Mouse (Mus musculus) small intestine, adult 2 months (tissue): ENCODE data around the gene Dennd2a.

Experiments used
- CTCF ChIP-seq: fragments of 200-500 bp; IDR thresholded peaks from 2 replicates; pipeline ENCODE4 v1.5.1; 2012; ENCODE audit warnings: low read depth, mild to moderate bottlenecking, control low read depth, inconsistent platforms, low read length, moderate library complexity, mixed read lengths; ENCODE audit not compliant: insufficient replicate concordance, insufficient read length; ENCODE audit errors: extremely low read depth
- POLR2A ChIP-seq: fragments of 200-500 bp; IDR thresholded peaks from 2 replicates; pipeline ENCODE4 v1.6.1; 2012; ENCODE audit warnings: low read depth, mild to moderate bottlenecking, control low read depth, inconsistent platforms, low read length, moderate library complexity

DNA sequence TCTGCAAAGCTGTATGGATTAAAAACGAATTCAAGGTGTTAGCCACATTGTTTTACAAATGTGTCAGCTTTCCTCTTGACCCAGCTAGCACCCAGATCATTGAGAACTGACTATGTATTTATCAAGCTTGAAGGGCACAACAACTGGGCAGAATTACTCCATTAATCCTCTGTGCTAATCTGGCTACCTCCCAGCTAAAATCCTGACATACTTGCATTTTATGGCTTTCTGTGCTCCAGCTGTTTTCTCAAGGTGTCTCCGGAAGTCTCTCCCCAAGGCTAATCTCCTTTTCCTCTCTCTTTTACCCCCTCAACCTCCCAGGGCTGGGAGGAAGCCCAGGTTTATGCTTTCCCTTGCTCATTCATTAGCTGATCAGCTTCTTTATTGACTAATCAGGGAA is 103.1 kb downstream of the Dennd2a start:
- no peak for TF ChIP-seq POLR2A
- TF ChIP-seq CTCF = no peak
